Mouse (Mus musculus) thymus, postnatal 36 days (tissue): ENCODE results near the gene Olfr12.

Source experiments
- DNase-seq, 2 experiments: peaks; one replicate each; pipeline ENCODE4 v3.0.0; 2022; ENCODE audit warnings: mixed read lengths in 2 of 2

Olfr12 gene

GRCm38 (mm10) chr1:92617488-92617887, at the start of gene Olfr12:
Gene Olfr12 (plus strand): TSS chr1:92617788.
- no peak for DNase-seq

DNA sequence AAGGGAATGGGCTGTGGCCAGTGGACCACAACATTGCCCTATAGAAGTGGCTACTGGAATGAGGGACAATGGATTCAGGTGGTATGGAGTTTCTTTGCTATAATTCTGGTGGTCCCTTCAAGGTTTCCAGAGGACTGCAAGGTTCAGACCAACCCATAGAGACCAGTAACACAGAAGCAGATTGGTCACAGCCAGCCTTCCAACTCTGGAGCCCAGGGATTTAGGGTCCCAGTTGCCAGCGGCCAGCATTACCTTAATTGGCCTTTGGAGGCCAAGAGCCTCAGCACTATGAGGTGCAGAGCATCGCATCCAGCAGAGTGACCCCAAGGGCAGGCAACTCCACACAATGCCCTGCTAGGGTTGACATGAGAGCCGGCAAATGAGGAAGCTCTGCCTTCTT, 46.6 kb upstream of the Olfr12 start, which contains the start of gene Olfr1413:
TSS of gene Olfr1413 (plus strand) at position 301 of the 400 bp plus-strand sequence.
- DNase-seq: no peak

DNA sequence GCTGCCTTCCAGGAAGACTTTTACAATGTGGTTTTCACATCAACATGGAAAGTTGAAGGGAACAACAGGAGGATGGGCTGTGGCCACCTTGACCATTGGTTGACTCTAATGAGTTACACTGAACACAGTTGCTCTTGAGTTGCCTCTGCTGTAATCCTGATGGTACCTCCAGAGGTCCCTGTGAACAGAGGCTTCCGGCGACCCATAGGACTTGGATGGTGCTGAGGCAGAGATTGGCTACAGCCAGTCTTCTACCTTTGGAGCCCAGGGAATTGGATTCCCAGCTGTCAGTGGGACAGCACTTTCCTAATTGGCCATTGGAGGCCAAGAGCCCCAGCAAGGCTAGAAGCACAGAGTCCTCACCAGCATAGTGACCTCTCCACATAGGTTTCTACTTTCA, 32.1 kb upstream of the Olfr12 start, which contains the start of gene Olfr1412:
TSS of gene Olfr1412 (plus strand) at position 301 of the 400 bp plus-strand sequence.
- no peak for DNase-seq

- DNase-seq: no peak
Measured at GRCm38 (mm10) chr1:92594111-92594510, 23.5 kb upstream of the Olfr12 start, which contains the start of gene Olfr1411. Gene Olfr1411 (plus strand): TSS chr1:92594411.

DNA sequence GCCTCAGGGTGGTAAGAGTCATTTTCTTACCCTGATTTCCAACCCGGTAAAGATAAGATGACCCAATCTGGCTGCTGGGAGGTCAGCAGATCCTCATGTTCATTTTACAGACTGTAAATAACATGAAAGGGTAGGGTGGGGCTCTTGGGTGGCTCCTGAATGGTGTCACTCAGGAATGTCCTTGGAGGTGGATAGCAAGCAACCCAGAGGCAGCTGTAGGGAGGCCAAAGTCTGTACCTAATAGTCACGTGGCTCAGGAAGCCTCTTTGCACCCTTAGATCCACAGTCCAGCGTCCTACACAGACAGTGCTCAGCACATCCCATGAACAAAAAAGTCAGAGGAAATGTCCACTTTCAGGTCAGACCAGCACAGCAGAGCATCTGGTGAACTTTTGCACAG, 21.6 kb upstream of the Olfr12 start:
- no peak for DNase-seq

DNA sequence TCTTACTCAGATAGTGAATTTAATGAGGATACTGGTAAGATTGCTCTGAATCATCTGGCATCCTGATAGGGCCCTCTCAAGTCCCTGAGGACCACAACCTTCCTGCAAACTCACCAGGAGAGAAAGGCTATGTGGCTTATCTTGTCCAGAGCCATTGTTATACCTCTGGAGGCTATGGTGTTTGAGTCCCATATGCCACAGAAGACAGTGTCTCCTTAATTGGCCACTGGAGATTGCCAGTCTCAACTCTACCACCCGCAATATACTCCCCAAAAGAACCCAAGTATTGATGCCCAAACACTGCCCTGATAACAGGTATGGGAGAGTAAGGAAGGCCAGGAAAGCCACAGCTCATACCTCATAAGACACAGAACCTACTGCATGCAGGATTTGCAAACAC, 12.1 kb upstream of the Olfr12 start, which contains the start of gene Olfr1410:
TSS of gene Olfr1410 (plus strand) at position 301 of the 400 bp plus-strand sequence.
- no peak for DNase-seq

- DNase-seq: no peak
Measured at GRCm38 (mm10) chr1:92607711-92608110, 9.9 kb upstream of the Olfr12 start.

- DNase-seq: peak; percentile 21 to 41
Measured at GRCm38 (mm10) chr1:92611008-92611407, 6.6 kb upstream of the Olfr12 start.

GRCm38 (mm10) chr1:92613175-92613574, 4.4 kb upstream of the Olfr12 start:
- DNase-seq: no peak

GRCm38 (mm10) chr1:92614516-92614915, 3.1 kb upstream of the Olfr12 start:
- no peak for DNase-seq

DNA sequence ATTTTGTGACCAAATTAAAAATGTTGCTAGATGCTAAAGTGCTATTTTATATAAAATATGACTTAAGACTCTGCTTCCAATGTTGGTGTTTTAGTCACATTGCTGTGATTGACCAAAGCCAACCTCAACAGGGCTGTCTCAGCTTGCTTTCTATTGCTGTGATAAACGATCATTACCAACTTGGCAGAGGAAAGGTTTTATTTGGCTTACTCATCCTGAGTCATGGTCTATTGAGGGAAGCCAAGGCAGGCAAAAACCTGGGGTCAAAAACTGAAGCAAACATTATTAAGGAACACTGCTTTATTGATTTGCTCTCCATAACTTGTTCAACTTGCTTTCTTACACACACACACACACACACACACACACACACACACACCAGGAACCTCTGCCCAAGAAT, 1.5 kb upstream of the Olfr12 start:
- no peak for DNase-seq

GRCm38 (mm10) chr1:92618360-92618759, 772 bp downstream of the Olfr12 start:
- DNase-seq: no peak

GRCm38 (mm10) chr1:92628227-92628626, 10.6 kb downstream of the Olfr12 start:
- no peak for DNase-seq

DNA sequence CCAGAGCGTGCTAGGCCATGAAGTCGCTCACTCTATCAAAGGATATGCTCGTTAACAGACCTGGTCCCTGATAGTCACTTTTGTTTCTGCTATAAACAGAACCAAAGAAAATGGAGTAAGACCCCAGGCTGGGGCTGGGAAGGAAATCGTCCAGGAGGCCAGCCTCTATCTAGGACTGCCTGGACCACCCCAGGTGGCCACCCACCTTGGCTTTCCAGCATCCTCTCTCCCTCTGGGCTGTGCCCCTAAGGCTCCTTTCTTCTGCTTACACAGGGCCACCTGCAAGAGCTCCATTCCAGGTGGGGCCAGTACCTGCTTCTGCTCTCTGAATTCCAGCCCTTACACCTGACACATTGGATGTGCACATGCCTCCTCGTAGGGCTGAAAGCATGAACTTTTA, 14.6 kb downstream of the Olfr12 start:
- no peak for DNase-seq

GRCm38 (mm10) chr1:92632948-92633347, 15.4 kb downstream of the Olfr12 start:
- DNase-seq: no peak

- DNase-seq: no peak
Measured at GRCm38 (mm10) chr1:92633726-92634125, 16.1 kb downstream of the Olfr12 start.

DNA sequence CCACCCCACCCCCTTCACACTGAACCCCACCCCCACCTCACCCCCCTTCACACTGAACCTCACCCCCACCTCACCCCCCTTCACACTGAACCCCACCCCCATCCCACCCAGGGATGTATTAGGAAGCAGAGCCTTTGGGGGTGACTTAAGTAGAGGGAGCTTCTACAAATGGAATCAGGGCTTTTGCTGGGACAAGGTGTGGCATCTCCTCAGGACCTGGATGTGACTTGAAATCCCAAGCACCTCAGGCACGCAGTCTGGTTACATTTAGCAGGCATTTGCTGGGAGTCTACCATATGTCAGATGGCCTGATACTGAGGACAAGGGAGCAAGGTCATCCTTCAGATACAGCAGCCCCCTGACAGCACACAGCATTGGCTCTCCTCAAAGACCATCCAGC, 17.0 kb downstream of the Olfr12 start:
- DNase-seq: no peak

DNA sequence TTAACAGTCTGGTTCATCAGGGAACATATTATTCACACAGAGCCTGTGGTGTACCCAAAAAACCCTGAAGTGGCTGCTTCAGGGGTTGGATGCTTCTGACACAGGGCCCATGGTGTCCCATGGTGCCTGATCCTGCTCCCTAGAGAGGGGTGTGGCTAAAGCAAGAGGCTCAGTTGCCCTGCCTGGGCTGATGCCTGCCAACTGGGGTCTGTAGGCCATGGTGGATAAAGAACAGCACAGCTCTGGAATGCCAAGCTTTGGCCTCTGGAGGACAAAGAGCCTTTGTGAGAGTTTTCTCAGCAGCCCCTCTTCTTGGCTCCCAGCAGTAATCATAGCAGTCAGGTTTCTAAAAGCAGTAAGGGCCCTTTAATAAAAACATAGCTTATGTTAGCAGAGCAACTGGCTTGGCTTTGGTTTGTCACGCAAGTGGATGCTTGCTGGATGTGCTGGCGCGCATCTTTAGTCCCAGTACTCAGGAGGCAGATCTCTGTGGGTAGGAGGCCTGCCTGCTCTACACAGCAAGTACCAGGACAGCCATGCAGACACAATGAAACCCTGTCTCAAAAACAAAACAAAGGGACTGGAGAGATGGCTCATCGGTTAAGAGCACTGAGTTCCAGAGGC, 17.5 kb downstream of the Olfr12 start:
- DNase-seq: no peak

DNA sequence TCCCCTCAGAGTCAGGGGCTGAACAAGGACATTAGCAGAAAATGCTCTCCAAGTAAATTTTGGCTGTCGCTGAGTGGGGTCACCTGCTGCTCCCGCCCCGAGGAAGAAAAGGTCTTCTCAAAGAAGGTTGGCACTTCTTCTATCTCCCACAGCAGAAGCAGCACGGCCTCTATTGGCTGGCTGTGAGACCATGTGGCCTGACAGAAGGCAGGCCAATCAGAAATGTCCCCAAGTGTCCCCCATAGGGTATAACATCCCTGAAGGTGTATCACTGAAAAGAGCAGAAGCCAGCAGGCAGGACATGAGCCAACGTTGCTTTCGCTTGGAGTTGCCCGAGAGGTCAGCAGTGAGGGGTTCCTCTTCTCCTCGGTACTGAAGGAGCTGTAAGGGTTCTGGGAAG, 18.4 kb downstream of the Olfr12 start:
- no peak for DNase-seq

GRCm38 (mm10) chr1:92636676-92637075, 19.1 kb downstream of the Olfr12 start:
- no peak for DNase-seq

- no peak for DNase-seq
Measured at GRCm38 (mm10) chr1:92637501-92638172, 20.0 kb downstream of the Olfr12 start.

DNA sequence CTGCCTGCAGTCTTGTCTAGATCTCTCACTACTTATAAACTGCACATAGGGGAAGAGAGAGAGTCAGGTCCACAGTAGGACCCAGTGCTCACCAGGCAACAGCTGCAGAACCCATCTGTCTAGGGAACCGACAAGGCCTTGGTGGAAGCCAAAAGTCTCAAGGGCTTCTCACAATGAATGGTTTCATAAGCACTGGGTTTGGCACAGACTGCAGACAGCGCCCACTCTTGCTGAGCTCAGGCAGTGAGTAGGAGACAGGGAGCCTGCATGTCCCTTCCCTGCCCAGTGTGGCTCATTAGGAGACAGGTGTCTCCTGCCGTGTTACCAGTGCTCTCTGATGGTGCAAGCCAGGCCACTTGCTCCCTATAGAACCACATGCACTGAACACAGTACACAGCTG, 20.6 kb downstream of the Olfr12 start:
- DNase-seq: no peak

DNA sequence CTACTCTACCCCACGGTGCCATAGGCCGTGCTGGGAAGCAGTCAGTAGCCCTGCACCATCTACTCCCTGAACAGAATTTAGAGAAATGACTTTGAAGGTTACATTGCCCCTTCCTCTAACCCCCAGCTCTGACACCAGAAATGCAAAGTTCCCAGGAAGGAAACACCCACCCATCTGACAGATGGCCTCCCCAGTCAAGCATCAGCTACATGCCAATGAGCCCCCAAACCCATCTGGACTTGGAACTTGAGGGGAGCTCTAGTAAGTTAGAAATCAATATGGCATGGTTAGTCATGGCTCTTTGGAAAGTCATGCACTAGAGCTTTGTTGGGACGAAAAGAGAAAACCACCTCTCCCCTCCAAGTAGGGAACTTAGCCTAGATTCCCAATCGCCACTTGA, 21.1 kb downstream of the Olfr12 start:
- DNase-seq: no peak

GRCm38 (mm10) chr1:92640393-92640792, 22.8 kb downstream of the Olfr12 start:
- DNase-seq: peak; percentile 10 to 23
